Mouse (Mus musculus): ENCODE measurements around the gene Sh2d4b. TPM values are rescaled to one million over a fixed set of nuclear protein-coding genes. Genes with fewer than 3 reads are reported as not detected.

The Sh2d4b gene
- polyA plus RNA-seq (2014; fragmentation: Nextera tagmentation; extraction: Ambion mirVana) = 1.5 and 1.6 TPM in 2 replicates

DNA sequence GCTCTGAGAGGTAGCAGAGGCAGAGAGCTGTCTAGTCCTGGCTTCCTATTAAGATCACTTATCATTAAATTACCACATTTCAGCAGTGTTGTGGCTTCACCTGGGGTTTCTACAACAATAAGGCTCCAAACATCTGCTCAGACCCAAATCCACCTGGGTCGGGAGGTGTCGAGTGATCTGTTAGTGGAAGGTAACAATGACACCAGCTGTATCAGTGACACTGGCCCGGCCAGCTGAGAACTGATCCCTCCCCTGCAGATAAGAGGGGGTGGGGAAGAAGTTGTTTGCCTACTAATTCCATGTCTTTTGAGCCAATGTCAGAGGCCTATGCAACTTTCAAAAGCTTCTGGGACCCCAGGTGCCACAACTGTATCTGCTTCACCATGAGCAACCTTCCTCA is at the start of gene Sh2d4b:
TSS of gene Sh2d4b (minus strand) at position 71 of the 400 bp plus-strand sequence.
- 74% methylated on average over 3 of the region's 3 CpGs for WGBS
- Histone ChIP-seq H3K4me3 (ENCODE audit: low read depth, low read length) (no peak within 1 kb of the TSS), H3K9ac (ENCODE audit: low read length) (no peak within 1 kb of the TSS), H3K36me3 (ENCODE audit: control insufficient read depth, insufficient read depth, low read length) (no peaks in the 10 kb centered on the region), H3K27ac (ENCODE audit: low read depth, low read length) (no peak within 1 kb of the TSS), H3K4me2 (ENCODE audit: low read depth) (no peak within 1 kb of the TSS), H3K9me3 (ENCODE audit: control insufficient read depth, low read length) (no peaks in the 10 kb centered on the region), H3K27me3 (ENCODE audit: control insufficient read depth, insufficient read depth, low read length) (no peaks in the 10 kb centered on the region), H3K4me1 (ENCODE audit: control insufficient read depth, insufficient read depth, low read length) (no peaks in the 10 kb centered on the region)
- ATAC-seq (ENCODE audit: insufficient read depth, low FRiP score, low TSS enrichment) (no peak), DNase-seq (ENCODE audit: low spot score) (no peak)

DNA sequence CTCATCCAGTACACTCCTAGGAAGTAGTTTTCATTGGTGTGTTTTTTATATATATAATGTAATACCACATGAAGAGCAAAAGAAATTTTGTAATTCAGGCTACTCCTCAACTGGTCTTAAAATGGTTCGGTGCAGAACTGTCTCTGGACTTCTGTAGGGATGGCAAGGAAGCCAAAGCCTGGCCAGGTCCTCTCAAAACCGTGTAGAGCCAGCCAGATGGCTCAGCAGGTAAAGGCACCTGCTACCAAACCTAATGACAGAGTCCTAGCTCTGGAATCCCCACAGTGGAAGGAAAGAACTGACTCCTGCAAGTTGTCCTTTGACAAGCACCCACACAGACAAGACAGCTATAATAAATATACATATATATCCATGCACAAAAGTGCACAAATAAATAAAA is 49.4 kb upstream of the Sh2d4b start:
- ATAC-seq (ENCODE audit: insufficient read depth, low FRiP score, low TSS enrichment) = no peak
- no peak overlapping the region for H3K4me3 ChIP-seq (ENCODE audit: low read depth, low read length)
- no peaks in the 10 kb centered on the region for H3K9me3 ChIP-seq (ENCODE audit: control insufficient read depth, low read length)
- H3K36me3 ChIP-seq (ENCODE audit: control insufficient read depth, insufficient read depth, low read length) = peaks cover 2% of the 10 kb centered on the region
- H3K4me1 ChIP-seq (ENCODE audit: control insufficient read depth, insufficient read depth, low read length) = no peaks in the 10 kb centered on the region; the same call in 1 of the 2 replicates
- DNase-seq (ENCODE audit: low spot score) = no peak
- no peaks in the 10 kb centered on the region for H3K27me3 ChIP-seq (ENCODE audit: control insufficient read depth, insufficient read depth, low read length)
- H3K4me2 ChIP-seq (ENCODE audit: low read depth) = no peak overlapping the region
- no peak overlapping the region for H3K27ac ChIP-seq (ENCODE audit: low read depth, low read length)
- 87% methylated on average over 2 of the region's 2 CpGs for WGBS
- H3K9ac ChIP-seq (ENCODE audit: low read length) = no peak overlapping the region

DNA sequence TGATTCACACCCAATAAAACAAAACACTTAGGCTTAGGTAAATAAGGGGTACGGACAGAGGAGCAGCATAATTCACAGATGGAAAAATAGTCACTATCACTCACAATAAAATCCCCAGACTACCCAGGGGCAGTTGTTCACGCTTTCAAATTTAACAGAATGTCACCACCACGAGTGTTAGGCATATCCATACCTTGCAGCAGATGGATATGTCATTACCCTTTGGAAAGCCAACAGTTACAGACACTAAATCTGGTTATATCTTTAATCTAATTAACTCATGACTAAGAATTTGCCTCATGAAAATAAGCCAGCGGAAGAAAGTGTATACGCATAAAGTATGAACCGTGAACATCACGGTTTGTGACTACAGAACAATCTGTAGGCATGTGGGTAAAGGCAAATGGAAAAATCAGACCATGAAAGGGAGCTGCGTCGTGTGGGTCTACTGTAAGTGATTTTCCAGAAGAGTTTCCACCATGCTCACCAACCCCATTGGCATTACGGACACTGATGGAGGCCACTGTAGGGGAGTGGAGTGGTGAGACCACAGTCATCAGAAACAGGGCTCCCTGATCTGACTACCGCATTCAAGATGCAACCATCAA is 45.4 kb upstream of the Sh2d4b start:
- Histone ChIP-seq H3K27me3 (ENCODE audit: control insufficient read depth, insufficient read depth, low read length) (no peaks in the 10 kb centered on the region), H3K4me1 (ENCODE audit: control insufficient read depth, insufficient read depth, low read length) (peaks cover 3% of the 10 kb centered on the region; the same call in 1 of the 2 replicates), H3K9me3 (ENCODE audit: control insufficient read depth, low read length) (no peaks in the 10 kb centered on the region), H3K36me3 (ENCODE audit: control insufficient read depth, insufficient read depth, low read length) (no peaks in the 10 kb centered on the region), H3K27ac (ENCODE audit: low read depth, low read length) (no peak overlapping the region), H3K4me3 (ENCODE audit: low read depth, low read length) (no peak overlapping the region), H3K4me2 (ENCODE audit: low read depth) (no peak overlapping the region), H3K9ac (ENCODE audit: low read length) (no peak overlapping the region)
- DNase-seq (ENCODE audit: low spot score) = no peak
- WGBS = 76% methylated on average over 11 of the region's 11 CpGs
- ATAC-seq (ENCODE audit: insufficient read depth, low FRiP score, low TSS enrichment) = no peak

DNA sequence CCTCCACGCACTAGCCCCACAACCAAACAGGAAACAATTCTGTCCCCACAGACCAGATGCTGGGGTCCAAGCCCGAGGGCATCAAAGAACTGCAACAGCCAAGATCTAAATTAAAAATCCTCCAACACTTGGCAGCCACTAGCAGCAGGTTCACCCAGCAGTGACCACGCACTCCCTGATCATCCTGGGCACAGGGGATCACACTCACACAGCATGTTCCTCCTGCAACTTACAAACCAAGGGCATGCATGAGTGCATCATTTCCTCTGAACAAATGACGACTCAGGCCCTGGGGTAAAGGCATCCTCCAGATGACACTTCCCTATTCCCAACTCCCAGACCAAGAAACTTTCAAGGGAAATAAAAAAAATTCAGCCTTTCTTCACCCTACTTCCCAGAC is 44.0 kb upstream of the Sh2d4b start:
- H3K27ac ChIP-seq (ENCODE audit: low read depth, low read length) = no peak overlapping the region
- no peak overlapping the region for H3K4me3 ChIP-seq (ENCODE audit: low read depth, low read length)
- H3K4me2 ChIP-seq (ENCODE audit: low read depth) = no peak overlapping the region
- DNase-seq (ENCODE audit: low spot score) (no peak), ATAC-seq (ENCODE audit: insufficient read depth, low FRiP score, low TSS enrichment) (no peak)
- H3K9me3 ChIP-seq (ENCODE audit: control insufficient read depth, low read length) = no peaks in the 10 kb centered on the region
- H3K9ac ChIP-seq (ENCODE audit: low read length) = no peak overlapping the region
- peaks cover 3% of the 10 kb centered on the region; the same call in 1 of the 2 replicates for H3K4me1 ChIP-seq (ENCODE audit: control insufficient read depth, insufficient read depth, low read length)
- no peaks in the 10 kb centered on the region for H3K27me3 ChIP-seq (ENCODE audit: control insufficient read depth, insufficient read depth, low read length)
- H3K36me3 ChIP-seq (ENCODE audit: control insufficient read depth, insufficient read depth, low read length) = no peaks in the 10 kb centered on the region; the same call in 1 of the 2 replicates
- WGBS = 78% methylated on average over 4 of the region's 4 CpGs

DNA sequence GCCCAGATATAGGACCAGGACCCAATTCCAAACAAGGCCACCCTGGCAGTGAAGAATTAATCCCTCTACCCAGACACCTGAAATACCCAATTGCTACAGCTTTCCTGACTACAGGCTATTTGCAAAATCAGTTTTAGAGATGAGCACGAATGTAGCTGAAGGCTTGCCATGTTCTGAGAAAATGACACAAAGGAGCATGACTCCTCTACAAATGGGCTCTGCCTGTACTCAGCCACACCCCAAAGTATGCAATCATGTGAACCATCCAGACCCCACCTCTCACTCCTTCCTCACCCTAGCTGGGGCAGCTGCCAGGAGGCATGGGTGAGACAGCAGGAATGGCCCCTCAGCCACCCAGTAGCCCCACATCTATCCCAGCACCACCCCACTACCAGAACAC is 42.4 kb upstream of the Sh2d4b start:
- no peak overlapping the region for H3K9ac ChIP-seq (ENCODE audit: low read length)
- ATAC-seq (ENCODE audit: insufficient read depth, low FRiP score, low TSS enrichment) = no peak
- WGBS = 83% methylated on average over 1 of the region's 1 CpGs

DNA sequence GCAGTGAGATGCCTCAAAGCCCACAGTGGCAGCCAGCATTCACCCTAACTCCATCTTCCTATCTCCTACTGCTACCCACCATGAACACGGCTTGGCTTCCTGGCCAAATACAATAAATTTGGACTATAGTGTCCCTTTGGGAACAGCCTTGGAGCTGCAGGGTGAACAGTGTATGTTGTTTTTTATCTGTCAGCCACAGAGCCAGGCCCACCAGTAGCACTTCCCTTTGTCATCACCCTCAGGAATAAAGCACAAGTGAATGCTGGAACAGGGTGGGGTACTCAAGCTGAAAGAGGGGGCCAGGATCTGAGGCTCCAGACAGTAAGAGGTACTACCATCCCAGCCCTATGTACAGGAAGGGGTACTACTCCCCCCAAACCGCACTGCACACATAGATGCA is 42.0 kb upstream of the Sh2d4b start:
- Histone ChIP-seq H3K9me3 (ENCODE audit: control insufficient read depth, low read length) (no peaks in the 10 kb centered on the region), H3K4me3 (ENCODE audit: low read depth, low read length) (no peak overlapping the region), H3K27me3 (ENCODE audit: control insufficient read depth, insufficient read depth, low read length) (no peaks in the 10 kb centered on the region)

More for the DNA sequence above, 42.4 kb upstream of the Sh2d4b start:
- no peaks in the 10 kb centered on the region for H3K9me3 ChIP-seq (ENCODE audit: control insufficient read depth, low read length)
- peaks cover 11% of the 10 kb centered on the region; the same call in 1 of the 2 replicates for H3K4me1 ChIP-seq (ENCODE audit: control insufficient read depth, insufficient read depth, low read length)
- no peak for DNase-seq (ENCODE audit: low spot score)
- H3K4me2 ChIP-seq (ENCODE audit: low read depth) = no peak overlapping the region
- H3K4me3 ChIP-seq (ENCODE audit: low read depth, low read length) = no peak overlapping the region
- no peaks in the 10 kb centered on the region for H3K27me3 ChIP-seq (ENCODE audit: control insufficient read depth, insufficient read depth, low read length)
- H3K36me3 ChIP-seq (ENCODE audit: control insufficient read depth, insufficient read depth, low read length) = no peaks in the 10 kb centered on the region; the same call in 1 of the 2 replicates
- H3K27ac ChIP-seq (ENCODE audit: low read depth, low read length) = no peak overlapping the region

DNA sequence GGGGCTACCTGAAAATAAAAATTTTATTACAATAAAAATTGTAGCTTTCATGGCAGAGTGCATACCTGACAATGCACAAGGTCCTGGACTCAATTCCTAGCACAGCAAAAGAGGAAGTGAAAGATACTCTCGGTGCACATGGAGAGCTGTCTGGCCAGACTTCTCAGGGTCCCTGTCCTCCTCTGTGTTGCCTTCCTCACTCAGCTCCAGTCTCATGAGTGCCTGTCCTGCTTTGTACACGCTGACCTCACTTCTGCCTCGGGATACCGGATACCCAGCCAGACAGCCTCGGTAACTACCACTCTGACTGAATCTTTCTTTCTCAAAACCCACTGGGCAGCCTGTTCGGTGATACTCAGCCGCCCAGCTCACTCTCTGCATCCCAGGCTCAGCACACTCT is 40.3 kb upstream of the Sh2d4b start:
- no peak overlapping the region for H3K27ac ChIP-seq (ENCODE audit: low read depth, low read length)
- no peaks in the 10 kb centered on the region for H3K27me3 ChIP-seq (ENCODE audit: control insufficient read depth, insufficient read depth, low read length)
- no peaks in the 10 kb centered on the region for H3K9me3 ChIP-seq (ENCODE audit: control insufficient read depth, low read length)
- ATAC-seq (ENCODE audit: insufficient read depth, low FRiP score, low TSS enrichment) (no peak), DNase-seq (ENCODE audit: low spot score) (no peak)
- no peak overlapping the region for H3K9ac ChIP-seq (ENCODE audit: low read length)
- H3K36me3 ChIP-seq (ENCODE audit: control insufficient read depth, insufficient read depth, low read length) = no peaks in the 10 kb centered on the region; the same call in 1 of the 2 replicates
- peaks cover 14% of the 10 kb centered on the region; the same call in 1 of the 2 replicates for H3K4me1 ChIP-seq (ENCODE audit: control insufficient read depth, insufficient read depth, low read length)
- no peak overlapping the region for H3K4me3 ChIP-seq (ENCODE audit: low read depth, low read length)
- no peak overlapping the region for H3K4me2 ChIP-seq (ENCODE audit: low read depth)
- WGBS = 90% methylated on average over 7 of the region's 7 CpGs

More for the DNA sequence above, 42.0 kb upstream of the Sh2d4b start:
- WGBS = 70% methylated on average over 2 of the region's 2 CpGs
- Histone ChIP-seq H3K27ac (ENCODE audit: low read depth, low read length) (no peak overlapping the region), H3K4me1 (ENCODE audit: control insufficient read depth, insufficient read depth, low read length) (peaks cover 11% of the 10 kb centered on the region; the same call in 1 of the 2 replicates), H3K9ac (ENCODE audit: low read length) (no peak overlapping the region), H3K4me2 (ENCODE audit: low read depth) (no peak overlapping the region), H3K36me3 (ENCODE audit: control insufficient read depth, insufficient read depth, low read length) (no peaks in the 10 kb centered on the region; the same call in 1 of the 2 replicates)
- ATAC-seq (ENCODE audit: insufficient read depth, low FRiP score, low TSS enrichment) (no peak), DNase-seq (ENCODE audit: low spot score) (no peak)

DNA sequence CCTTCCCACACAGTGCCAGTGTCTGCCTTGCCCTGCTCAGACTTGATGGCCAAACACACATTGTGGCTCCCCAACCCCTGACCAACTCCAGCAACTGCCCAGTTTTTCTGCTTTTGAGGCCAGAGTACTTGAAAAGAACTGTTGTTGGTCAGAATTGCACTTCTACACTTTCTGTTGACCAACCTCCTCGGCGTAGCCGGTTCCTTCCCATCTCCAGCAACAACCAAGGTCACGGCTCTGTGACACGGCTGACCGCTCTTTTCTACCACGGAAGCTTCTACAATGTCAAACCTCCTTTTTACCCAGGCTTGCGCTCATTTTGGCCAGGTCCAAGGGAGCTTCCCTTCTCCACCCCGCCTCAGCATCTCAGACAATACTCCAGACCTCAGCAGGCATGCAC is 39.2 kb upstream of the Sh2d4b start:
- H3K27ac ChIP-seq (ENCODE audit: low read depth, low read length) = no peak overlapping the region
- no peak overlapping the region for H3K4me3 ChIP-seq (ENCODE audit: low read depth, low read length)
- no peaks in the 10 kb centered on the region for H3K27me3 ChIP-seq (ENCODE audit: control insufficient read depth, insufficient read depth, low read length)
- peaks cover 18% of the 10 kb centered on the region; the same call in 1 of the 2 replicates for H3K4me1 ChIP-seq (ENCODE audit: control insufficient read depth, insufficient read depth, low read length)
- WGBS = 87% methylated on average over 9 of the region's 9 CpGs
- no peak overlapping the region for H3K4me2 ChIP-seq (ENCODE audit: low read depth)
- no peaks in the 10 kb centered on the region; the same call in 1 of the 2 replicates for H3K36me3 ChIP-seq (ENCODE audit: control insufficient read depth, insufficient read depth, low read length)
- ATAC-seq (ENCODE audit: insufficient read depth, low FRiP score, low TSS enrichment) = no peak
- no peak for DNase-seq (ENCODE audit: low spot score)
- H3K9ac ChIP-seq (ENCODE audit: low read length) = no peak overlapping the region
- no peaks in the 10 kb centered on the region for H3K9me3 ChIP-seq (ENCODE audit: control insufficient read depth, low read length)
